Mouse (Mus musculus) 3T3-L1 (cell line): ENCODE data around the gene Plscr3.
A peak's percentile ranks its signal among the peaks of the same experiment; 100 is the strongest.
"Not testable (repeated sequence)": the region's sequence is repeated elsewhere in the genome, so short reads cannot be mapped to it uniquely, and the experiment has no call there.

Experiments
- DNase-seq: peaks from one replicate; pipeline ENCODE4 v3.0.0-alpha.2; 2015; ENCODE audit warnings: low read depth, low spot score

Plscr3 gene

GRCm38 (mm10) chr11:69828832-69829231 is 17.3 kb upstream of the Plscr3 start:
- DNase-seq: no peak

- DNase-seq: no peak
These were observed 12.6 kb upstream of the Plscr3 start for GRCm38 (mm10) chr11:69833554-69833953.

- DNase-seq: no peak
These were observed 12.1 kb upstream of the Plscr3 start for GRCm38 (mm10) chr11:69834001-69834549.

- no peak for DNase-seq
These were observed 10.7 kb upstream of the Plscr3 start for GRCm38 (mm10) chr11:69835326-69835965.

- DNase-seq: no peak
These were observed 10.2 kb upstream of the Plscr3 start for GRCm38 (mm10) chr11:69835966-69836335.

GRCm38 (mm10) chr11:69836703-69837576 is 9.2 kb upstream of the Plscr3 start:
- peak; percentile 33 for DNase-seq

- no peak for DNase-seq
These were observed 8.6 kb upstream of the Plscr3 start, which contains the start of gene Nlgn2 for GRCm38 (mm10) chr11:69837604-69837951. Nlgn2 (minus strand) TSS chr11:69837784.

- DNase-seq: peak; percentile 99
These were observed 8.0 kb upstream of the Plscr3 start, which contains the start of gene Tmem256 for GRCm38 (mm10) chr11:69837952-69838713. Tmem256 (plus strand) TSS chr11:69838514.

- peak; percentile 69 for DNase-seq
These were observed 7.5 kb upstream of the Plscr3 start for GRCm38 (mm10) chr11:69838714-69839104.

- DNase-seq: peak; percentile 62
These were observed 837 bp downstream of the Plscr3 start for GRCm38 (mm10) chr11:69846738-69847688.

GRCm38 (mm10) chr11:69848021-69848420 is 1.8 kb downstream of the Plscr3 start:
- DNase-seq: no peak

- no peak for DNase-seq
These were observed 3.0 kb downstream of the Plscr3 start for GRCm38 (mm10) chr11:69849128-69849527.

GRCm38 (mm10) chr11:69849884-69850283 is 3.7 kb downstream of the Plscr3 start:
- DNase-seq: no peak

GRCm38 (mm10) chr11:69850754-69851153 is 4.6 kb downstream of the Plscr3 start:
- DNase-seq: no peak

- DNase-seq: peak; percentile 5
These were observed 7.8 kb downstream of the Plscr3 start for GRCm38 (mm10) chr11:69853994-69854393.

GRCm38 (mm10) chr11:69854680-69855079 is 8.5 kb downstream of the Plscr3 start:
- no peak for DNase-seq

GRCm38 (mm10) chr11:69855347-69855746 is 9.2 kb downstream of the Plscr3 start:
- no peak for DNase-seq

- no peak for DNase-seq
These were observed 12.2 kb downstream of the Plscr3 start, which contains the start of gene Tnk1 for GRCm38 (mm10) chr11:69858113-69858998. Tnk1 (minus strand) TSS chr11:69858730.

- not testable (repeated sequence) for DNase-seq
These were observed 17.6 kb downstream of the Plscr3 start for GRCm38 (mm10) chr11:69863729-69864128.
